Mouse (Mus musculus): ENCODE data around the gene Capn13. TPM values are rescaled to one million over a fixed set of nuclear protein-coding genes. Genes with fewer than 3 reads are reported as not detected.

The Capn13 gene
- polyA plus RNA-seq, 1 experiment, result not detected

- H3K27me3 ChIP-seq (ENCODE audit: control insufficient read depth, insufficient read depth, insufficient read length), result peaks cover 8% of the 10 kb centered on the region
- no peaks in the 10 kb centered on the region for H3K36me3 ChIP-seq (ENCODE audit: control insufficient read depth, insufficient read depth)
- no peaks in the 10 kb centered on the region for H3K79me2 ChIP-seq (ENCODE audit: control insufficient read depth, insufficient read depth)
- no peak overlapping the region for H3K4me3 ChIP-seq (ENCODE audit: insufficient read depth, poor library complexity, severe bottlenecking)
- H3K79me3 ChIP-seq (ENCODE audit: low read depth), result no peaks in the 10 kb centered on the region
- H3ac ChIP-seq (ENCODE audit: control insufficient read depth, insufficient read length, low read depth), result no peak overlapping the region
- no peak for TF ChIP-seq MYOG (IDR thresholded peaks at IDR 0.05; ENCODE audit: control insufficient read depth, extremely low read depth, insufficient read length)
Observed at GRCm38 (mm10) chr17:73390191-73391089, 10.2 kb downstream of the Capn13 start.

GRCm38 (mm10) chr17:73389336-73389735, 11.3 kb downstream of the Capn13 start:
- Histone ChIP-seq H3K27me3 (ENCODE audit: control insufficient read depth, insufficient read depth, insufficient read length) (peaks cover 8% of the 10 kb centered on the region), H3K4me3 (ENCODE audit: insufficient read depth, poor library complexity, severe bottlenecking) (no peak overlapping the region), H3K36me3 (ENCODE audit: control insufficient read depth, insufficient read depth) (no peaks in the 10 kb centered on the region), H3ac (ENCODE audit: control insufficient read depth, insufficient read length, low read depth) (no peak overlapping the region), H3K79me2 (ENCODE audit: control insufficient read depth, insufficient read depth) (no peaks in the 10 kb centered on the region), H3K79me3 (ENCODE audit: low read depth) (no peaks in the 10 kb centered on the region)
- TF ChIP-seq FOSL1 (IDR thresholded peaks at IDR 0.05; ENCODE audit: insufficient read depth, low read length, poor library complexity, severe bottlenecking) (no peak), MYOD1 (IDR thresholded peaks at IDR 0.05; ENCODE audit: control insufficient read depth, insufficient read length, low read depth) (no peak), CEBPB (IDR thresholded peaks at IDR 0.05; ENCODE audit: low read depth) (no peak), MAX (IDR thresholded peaks at IDR 0.05) (no peak), USF1 (IDR thresholded peaks at IDR 0.05; ENCODE audit: low read depth) (no peak), MYOG (IDR thresholded peaks at IDR 0.05; ENCODE audit: control insufficient read depth, extremely low read depth, insufficient read length) (no peak), CTCF (IDR thresholded peaks at IDR 0.05; ENCODE audit: control insufficient read depth, insufficient read depth, insufficient read length) (no peak)

- TF ChIP-seq FOSL1 (IDR thresholded peaks at IDR 0.05; ENCODE audit: insufficient read depth, low read length, poor library complexity, severe bottlenecking) (no peak), CTCF (IDR thresholded peaks at IDR 0.05; ENCODE audit: control insufficient read depth, insufficient read depth, insufficient read length) (no peak), USF1 (IDR thresholded peaks at IDR 0.05; ENCODE audit: low read depth) (no peak), CEBPB (IDR thresholded peaks at IDR 0.05; ENCODE audit: low read depth) (no peak), MYOD1 (IDR thresholded peaks at IDR 0.05; ENCODE audit: control insufficient read depth, insufficient read length, low read depth) (no peak), MYOG (IDR thresholded peaks at IDR 0.05; ENCODE audit: control insufficient read depth, extremely low read depth, insufficient read length) (no peak), MAX (IDR thresholded peaks at IDR 0.05) (no peak)
- no peak overlapping the region for H3K4me3 ChIP-seq (ENCODE audit: insufficient read depth, poor library complexity, severe bottlenecking)
Observed at GRCm38 (mm10) chr17:73386581-73386980, 14.1 kb downstream of the Capn13 start.

GRCm38 (mm10) chr17:73385940-73386339, 14.7 kb downstream of the Capn13 start:
- TF ChIP-seq MYOG (IDR thresholded peaks at IDR 0.05; ENCODE audit: control insufficient read depth, extremely low read depth, insufficient read length) (no peak), MYOD1 (IDR thresholded peaks at IDR 0.05; ENCODE audit: control insufficient read depth, insufficient read length, low read depth) (no peak), MAX (IDR thresholded peaks at IDR 0.05) (no peak), USF1 (IDR thresholded peaks at IDR 0.05; ENCODE audit: low read depth) (no peak), FOSL1 (IDR thresholded peaks at IDR 0.05; ENCODE audit: insufficient read depth, low read length, poor library complexity, severe bottlenecking) (no peak), CEBPB (IDR thresholded peaks at IDR 0.05; ENCODE audit: low read depth) (no peak), CTCF (IDR thresholded peaks at IDR 0.05; ENCODE audit: control insufficient read depth, insufficient read depth, insufficient read length) (no peak)
- no peak overlapping the region for H3K4me3 ChIP-seq (ENCODE audit: insufficient read depth, poor library complexity, severe bottlenecking)
- no peaks in the 10 kb centered on the region for H3K36me3 ChIP-seq (ENCODE audit: control insufficient read depth, insufficient read depth)
- H3K79me2 ChIP-seq (ENCODE audit: control insufficient read depth, insufficient read depth), result no peaks in the 10 kb centered on the region
- H3K27me3 ChIP-seq (ENCODE audit: control insufficient read depth, insufficient read depth, insufficient read length), result peaks cover 29% of the 10 kb centered on the region
- H3ac ChIP-seq (ENCODE audit: control insufficient read depth, insufficient read length, low read depth), result no peak overlapping the region
- no peaks in the 10 kb centered on the region for H3K79me3 ChIP-seq (ENCODE audit: low read depth)

More at GRCm38 (mm10) chr17:73386581-73386980, 14.1 kb downstream of the Capn13 start:
- no peaks in the 10 kb centered on the region for H3K36me3 ChIP-seq (ENCODE audit: control insufficient read depth, insufficient read depth)
- H3K27me3 ChIP-seq (ENCODE audit: control insufficient read depth, insufficient read depth, insufficient read length), result peaks cover 30% of the 10 kb centered on the region
- H3ac ChIP-seq (ENCODE audit: control insufficient read depth, insufficient read length, low read depth), result no peak overlapping the region
- H3K79me2 ChIP-seq (ENCODE audit: control insufficient read depth, insufficient read depth), result no peaks in the 10 kb centered on the region
- no peaks in the 10 kb centered on the region for H3K79me3 ChIP-seq (ENCODE audit: low read depth)

- no peak overlapping the region for H3K4me3 ChIP-seq (ENCODE audit: insufficient read depth, poor library complexity, severe bottlenecking)
- no peak for TF ChIP-seq USF1 (IDR thresholded peaks at IDR 0.05; ENCODE audit: low read depth)
- TF ChIP-seq FOSL1 (IDR thresholded peaks at IDR 0.05; ENCODE audit: insufficient read depth, low read length, poor library complexity, severe bottlenecking), result no peak
- TF ChIP-seq MAX (IDR thresholded peaks at IDR 0.05), result no peak
- no peak for TF ChIP-seq CEBPB (IDR thresholded peaks at IDR 0.05; ENCODE audit: low read depth)
- TF ChIP-seq MYOG (IDR thresholded peaks at IDR 0.05; ENCODE audit: control insufficient read depth, extremely low read depth, insufficient read length), result no peak
- TF ChIP-seq CTCF (IDR thresholded peaks at IDR 0.05; ENCODE audit: control insufficient read depth, insufficient read depth, insufficient read length), result no peak
- no peak for TF ChIP-seq MYOD1 (IDR thresholded peaks at IDR 0.05; ENCODE audit: control insufficient read depth, insufficient read length, low read depth)
Observed at GRCm38 (mm10) chr17:73382327-73383014, 18.2 kb downstream of the Capn13 start.

More at GRCm38 (mm10) chr17:73382327-73383014, 18.2 kb downstream of the Capn13 start:
- H3K79me3 ChIP-seq (ENCODE audit: low read depth), result no peaks in the 10 kb centered on the region
- H3K27me3 ChIP-seq (ENCODE audit: control insufficient read depth, insufficient read depth, insufficient read length), result peaks cover 29% of the 10 kb centered on the region
- H3ac ChIP-seq (ENCODE audit: control insufficient read depth, insufficient read length, low read depth), result no peak overlapping the region
- no peaks in the 10 kb centered on the region for H3K36me3 ChIP-seq (ENCODE audit: control insufficient read depth, insufficient read depth)
- H3K79me2 ChIP-seq (ENCODE audit: control insufficient read depth, insufficient read depth), result no peaks in the 10 kb centered on the region
